Mouse (Mus musculus) right cerebral cortex, adult 18-20 months (tissue): ENCODE measurements around the gene Ccdc30.

ENCODE experiments used
- DNase-seq: peaks from one replicate; pipeline ENCODE4 v3.0.0; 2022; ENCODE audit warnings: mixed read lengths

The Ccdc30 gene

DNA sequence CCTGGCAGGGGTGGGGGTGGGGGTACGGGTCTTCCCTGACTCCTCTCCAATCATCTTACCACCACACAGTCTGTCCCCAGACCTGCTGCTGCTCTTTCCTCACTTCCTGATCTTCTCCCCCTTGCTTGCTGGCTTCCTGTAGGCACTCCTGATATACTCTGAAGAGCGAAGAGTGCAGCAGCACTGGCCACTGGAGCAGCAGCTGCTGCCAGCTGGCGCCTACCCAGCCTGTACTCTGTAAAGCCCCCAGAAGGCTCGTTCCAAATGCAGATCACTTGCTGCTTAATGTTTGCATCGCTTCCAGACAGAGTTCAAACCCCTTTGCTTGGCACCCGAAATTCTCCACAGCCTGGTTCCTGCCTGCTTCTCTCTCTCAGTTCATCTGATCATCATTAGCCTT is 2.5 kb downstream of the Ccdc30 start:
- DNase-seq: no peak

DNA sequence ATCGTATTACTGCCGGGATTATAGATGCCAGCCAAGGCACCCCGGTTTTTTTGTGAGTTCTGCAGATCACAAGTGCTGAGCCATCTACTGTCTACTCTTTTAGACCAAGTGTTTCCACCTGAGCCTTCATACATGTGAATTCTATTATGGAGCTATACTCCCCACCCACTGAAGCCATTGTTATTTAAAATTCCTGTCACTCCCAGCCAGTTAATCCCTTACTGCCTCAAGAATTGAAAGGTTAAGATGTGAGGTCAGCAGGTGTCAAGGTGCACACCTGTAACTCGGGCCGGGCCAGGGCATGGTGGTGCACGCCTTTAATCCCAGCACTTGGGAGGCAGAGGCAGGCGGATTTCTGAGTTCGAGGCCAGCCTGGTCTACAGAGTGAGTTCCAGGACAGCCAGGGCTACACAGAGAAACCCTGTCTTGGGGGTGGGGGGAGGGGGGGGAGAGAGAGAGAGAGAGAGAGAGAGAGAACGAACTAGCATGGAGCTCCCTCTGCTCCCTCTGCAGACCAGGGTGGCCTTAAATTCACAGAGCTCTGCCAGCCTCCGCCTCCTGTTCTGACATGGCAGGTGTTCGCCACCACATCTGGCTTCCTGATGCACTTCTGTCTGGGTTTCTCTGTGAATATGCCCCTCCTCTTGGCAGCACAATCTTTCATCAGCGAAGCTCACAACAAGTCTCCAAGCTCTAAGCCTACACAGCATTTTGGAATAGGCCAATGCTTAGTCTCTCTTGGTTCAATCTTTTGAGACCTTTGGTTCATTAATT is 3.3 kb downstream of the Ccdc30 start:
- DNase-seq: no peak

DNA sequence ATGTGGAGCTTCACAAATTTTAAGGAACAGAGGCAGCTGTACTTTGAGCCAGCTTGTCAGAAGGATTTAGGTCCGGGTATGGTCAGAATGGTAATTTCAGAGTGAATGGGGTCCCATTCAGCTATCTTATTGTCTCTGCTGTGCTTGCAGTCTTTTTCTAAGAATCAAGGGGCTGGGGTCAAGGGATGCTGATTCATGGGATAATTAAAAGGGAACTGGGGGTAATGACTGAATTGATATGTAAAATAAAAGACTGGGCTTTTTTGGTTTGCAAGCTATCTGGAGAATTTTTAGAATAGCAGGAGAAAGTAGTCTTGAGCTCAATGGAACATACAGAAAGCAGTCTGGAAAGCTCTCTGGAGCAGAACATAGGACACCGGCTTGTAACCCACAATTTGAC is 11.9 kb downstream of the Ccdc30 start:
- DNase-seq: no peak

DNA sequence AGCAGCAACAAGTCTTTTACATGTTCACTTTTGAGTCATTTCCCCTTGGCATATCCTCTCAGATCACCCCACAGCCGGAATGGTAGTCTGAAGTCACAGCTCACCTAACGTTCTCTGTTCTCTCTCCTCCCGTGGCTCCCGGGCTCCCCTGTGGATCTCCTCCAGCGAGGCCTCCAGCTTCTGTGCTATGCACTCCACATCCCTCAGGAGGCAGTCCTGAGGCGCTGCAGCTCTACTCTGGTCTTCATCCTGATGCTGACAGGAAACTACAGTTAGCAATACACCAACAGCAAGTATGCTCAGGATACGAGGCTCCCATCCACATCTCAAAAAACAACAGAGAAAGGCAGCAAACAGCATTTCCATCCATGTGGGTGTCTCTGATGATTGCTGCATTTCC is 14.4 kb downstream of the Ccdc30 start:
- no peak for DNase-seq

DNA sequence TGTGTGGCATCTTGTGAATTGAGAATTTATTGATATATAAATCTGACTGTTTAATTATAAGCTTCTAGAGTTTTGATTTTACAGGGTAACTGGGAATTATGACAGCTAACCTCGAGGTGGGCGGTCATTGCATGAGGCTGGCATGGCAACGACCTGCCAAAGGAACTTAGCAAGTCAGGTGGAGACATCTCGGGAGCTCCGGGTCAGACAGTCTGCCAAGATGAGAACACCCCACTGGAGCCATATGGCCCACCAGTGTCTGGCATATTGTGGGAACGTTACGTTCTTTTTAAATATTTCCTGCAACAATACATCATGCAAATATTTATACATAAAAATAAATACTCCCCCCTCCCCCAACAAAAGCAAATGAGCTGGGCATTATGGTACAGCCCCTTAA is 16.6 kb downstream of the Ccdc30 start:
- no peak for DNase-seq

DNA sequence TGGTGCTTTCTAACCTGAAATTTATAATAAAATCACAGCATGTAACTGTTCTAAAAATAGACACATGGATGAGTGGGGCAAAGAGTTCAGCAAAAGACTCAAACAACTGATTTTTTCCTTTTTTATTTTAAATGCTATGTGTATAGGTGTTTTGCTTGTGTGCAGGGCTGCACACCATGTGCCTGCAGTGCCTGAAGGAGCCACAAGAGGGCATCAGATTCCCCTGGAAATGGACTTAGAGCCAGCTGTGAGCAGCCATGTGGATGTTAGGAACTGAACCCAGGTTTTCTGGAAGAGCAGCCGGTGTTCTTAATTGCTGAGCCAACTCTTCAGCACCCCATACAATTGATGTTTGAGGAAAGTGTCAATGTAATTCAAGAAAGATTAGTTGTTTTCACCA is 25.0 kb downstream of the Ccdc30 start:
- no peak for DNase-seq

DNA sequence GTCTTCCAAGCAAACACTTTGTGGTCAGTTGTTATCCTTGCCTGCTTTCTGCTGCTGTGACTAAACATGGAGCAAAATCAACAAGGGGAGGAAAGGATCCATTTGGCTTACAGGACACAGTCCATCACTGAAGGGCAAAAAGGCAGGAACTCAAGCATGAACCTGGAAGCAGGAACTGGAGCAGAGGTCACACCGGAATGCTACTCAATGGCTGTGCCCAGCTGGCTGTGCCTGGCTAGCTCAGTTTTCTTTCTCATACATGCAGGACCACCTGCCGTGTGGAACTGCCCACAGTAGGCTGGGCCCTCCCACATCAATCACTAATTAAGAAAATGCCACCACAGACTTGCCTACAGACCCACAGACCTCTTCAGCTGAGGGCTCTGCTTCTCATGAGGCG is 26.1 kb downstream of the Ccdc30 start:
- DNase-seq: no peak

DNA sequence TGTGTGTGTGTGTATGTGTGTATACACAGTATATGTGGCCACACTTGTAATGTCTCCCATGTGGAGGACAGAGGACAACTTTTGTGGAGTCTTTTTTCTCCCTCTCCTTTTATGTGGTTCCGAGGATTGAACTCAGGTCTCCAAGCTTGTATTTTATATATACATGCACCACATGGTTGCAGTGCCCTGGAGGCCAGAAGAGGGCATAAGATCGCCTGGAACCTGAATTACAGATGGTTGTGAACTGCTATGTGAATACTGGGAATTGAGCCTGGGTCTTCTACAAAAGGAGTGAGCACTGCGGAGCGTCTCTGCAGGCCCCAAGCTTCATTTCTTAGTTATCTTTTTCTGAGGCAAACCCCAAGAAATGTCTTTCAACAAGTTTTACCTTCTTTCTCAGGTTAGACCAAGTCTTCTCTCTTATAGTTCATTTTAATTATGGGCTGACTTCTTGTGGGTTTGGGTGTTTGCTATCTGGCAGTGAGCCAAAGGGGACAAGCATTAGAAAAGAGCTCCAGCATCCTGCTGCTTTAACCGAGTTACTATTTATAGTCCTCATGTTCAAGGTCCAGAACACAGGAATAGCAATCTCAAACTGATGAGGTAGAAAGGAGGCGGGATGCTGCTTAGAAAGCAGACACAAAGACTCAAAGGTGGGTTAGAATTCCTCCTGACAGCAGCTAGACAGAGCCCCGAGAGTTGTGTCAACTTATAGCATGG is 33.7 kb downstream of the Ccdc30 start:
- no peak for DNase-seq

DNA sequence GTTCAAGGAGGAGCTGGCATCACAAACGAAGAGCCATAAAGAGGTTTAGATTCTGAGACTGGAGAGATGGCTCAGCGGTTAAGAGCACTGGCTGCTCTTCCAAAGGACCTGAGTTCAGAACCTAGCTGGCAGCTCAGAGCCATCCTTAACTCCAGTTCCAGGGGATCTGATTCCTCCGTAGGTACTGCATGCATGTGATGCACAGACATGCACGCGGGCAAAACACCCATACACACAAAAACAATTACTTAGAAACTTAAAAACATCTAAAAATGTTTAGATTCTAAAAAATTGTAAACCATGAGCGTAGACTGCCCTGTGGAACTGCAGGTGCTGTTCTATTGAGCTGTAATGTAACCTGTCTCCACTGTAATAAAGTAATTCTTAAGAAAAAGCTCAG is 45.9 kb downstream of the Ccdc30 start:
- no peak for DNase-seq

DNA sequence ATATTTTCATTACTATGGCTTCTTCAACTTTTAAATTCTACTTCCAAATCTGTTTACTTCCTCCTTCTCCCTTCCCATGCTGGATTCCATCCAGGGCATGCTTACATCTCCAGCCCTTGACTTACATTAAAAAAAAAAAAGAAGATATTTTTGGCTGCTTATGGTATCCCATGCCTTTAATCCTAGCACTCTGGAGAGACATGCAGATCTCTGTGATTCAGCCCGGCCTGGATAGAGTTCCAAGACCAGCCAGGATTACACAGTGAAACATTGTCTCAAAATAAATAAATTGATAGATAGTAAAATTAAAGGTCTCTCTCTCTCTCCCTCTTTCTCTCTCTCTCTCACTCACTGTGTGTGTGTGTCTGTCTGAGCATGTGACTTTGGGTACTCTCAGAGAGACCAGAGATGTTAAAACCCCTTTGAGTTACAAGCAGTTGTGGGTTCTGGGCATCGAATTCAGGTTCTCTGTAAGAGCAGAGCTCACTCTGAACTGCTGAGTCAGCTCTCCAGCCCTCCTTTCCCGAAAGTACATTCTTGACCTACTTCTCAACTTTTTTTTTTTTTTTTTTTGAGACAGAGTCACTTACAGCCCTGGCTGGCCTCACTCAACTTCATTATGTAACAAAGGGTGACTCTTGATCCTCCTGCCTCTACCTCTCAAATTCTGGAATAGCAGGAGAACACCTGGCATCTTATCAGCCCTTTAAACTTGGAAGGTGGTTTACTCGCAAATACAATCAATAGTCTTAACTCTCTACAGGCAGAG is 48.4 kb downstream of the Ccdc30 start:
- no peak for DNase-seq

DNA sequence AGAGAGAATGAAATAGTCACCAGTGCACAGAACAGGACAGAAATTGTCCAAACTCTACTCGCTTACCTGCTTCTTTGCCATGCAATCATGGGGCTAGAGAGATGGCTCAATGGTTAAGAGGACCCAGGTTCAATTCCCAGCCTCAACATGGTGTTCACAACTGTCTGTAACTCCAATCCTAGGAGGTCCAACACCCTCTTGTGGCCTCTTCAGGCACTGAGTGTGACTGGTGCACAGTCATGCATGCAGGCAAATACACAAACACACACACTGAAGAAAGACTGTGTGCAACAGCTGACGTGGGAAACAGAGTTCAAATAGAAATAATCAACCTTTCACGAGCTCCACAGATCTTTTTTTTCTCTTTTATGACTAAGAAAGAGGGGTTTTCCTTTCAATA is 53.1 kb downstream of the Ccdc30 start:
- DNase-seq: no peak

DNA sequence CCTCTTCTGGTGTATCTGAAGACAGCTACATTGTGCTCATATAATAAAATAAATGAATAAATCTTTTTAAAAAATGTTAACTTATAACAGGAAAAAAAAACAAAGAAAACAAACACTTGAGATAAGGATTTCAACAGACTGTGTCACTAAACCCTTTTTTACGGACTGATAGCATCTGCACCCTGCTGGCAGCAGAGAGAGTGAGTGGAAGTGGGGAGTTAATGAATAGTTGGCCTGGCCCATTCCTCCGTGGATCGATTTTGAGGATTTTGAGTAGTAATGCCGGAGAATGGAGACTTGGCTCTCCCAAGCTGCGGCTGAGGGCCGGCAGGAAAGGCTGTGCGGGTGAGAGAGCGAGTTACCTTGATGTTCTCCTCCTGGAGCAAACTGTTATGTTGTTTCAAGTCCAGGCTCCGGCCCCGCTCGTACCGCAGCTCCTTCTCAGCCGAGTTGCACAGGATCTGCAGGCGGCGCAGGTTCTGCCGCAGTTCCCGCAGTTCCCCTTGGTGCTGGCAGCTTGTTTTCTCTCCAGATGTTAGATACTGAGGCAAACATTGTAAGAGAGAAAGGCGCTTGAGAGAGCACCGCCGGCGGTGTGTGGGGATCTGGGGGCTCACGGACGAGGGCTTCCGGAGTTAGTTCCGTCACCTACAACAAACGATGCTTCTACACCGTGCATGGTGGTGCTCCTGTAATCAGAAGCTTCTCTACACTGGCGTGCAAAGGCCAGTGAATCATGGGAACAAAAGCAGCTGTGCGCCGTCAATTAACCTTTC is 55.9 kb downstream of the Ccdc30 start:
- DNase-seq: no peak

DNA sequence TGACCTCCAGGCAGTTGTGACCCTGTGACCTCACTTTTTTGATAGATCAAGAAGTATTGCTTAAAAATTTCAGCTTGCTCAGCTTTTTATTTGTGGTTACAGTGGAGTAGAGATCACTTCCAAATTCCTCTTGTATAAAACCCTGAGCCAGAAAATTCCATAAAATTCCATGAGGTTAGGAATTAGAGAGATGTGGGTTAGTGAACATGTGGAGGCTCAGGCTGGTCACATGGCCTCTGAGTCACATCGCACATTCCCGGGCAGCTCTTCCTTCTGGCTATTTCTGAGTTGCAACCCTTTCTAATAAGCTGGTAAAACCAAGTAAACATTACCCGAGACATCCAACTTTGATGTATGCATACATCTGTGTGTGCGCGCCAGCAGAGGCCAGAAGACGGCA is 69.8 kb downstream of the Ccdc30 start:
- DNase-seq: no peak

DNA sequence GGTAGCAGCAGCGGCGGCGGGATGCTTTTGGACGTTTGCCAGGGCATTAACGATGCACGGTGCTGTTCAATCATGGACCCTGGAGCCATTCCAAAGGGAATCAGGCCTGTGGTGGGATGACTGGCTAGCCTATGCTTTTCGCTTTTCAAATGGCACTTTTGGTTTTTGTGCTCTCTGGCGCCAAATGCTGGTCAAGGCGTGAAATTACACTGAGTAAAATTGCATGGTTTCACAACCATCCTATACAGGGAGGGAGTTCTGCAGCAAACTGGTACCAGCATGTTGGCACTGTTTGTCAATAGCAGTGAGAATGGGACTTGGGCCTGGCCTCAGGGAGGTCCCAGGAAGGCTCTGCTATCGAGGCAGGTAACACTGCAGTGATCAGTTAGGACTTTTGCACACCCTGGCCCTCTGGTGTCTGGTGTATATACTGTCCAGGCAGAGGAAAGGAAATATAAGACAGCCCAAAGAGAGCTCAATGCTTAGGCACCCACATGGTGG is 76.4 kb downstream of the Ccdc30 start:
- DNase-seq: peak; percentile 8

DNA sequence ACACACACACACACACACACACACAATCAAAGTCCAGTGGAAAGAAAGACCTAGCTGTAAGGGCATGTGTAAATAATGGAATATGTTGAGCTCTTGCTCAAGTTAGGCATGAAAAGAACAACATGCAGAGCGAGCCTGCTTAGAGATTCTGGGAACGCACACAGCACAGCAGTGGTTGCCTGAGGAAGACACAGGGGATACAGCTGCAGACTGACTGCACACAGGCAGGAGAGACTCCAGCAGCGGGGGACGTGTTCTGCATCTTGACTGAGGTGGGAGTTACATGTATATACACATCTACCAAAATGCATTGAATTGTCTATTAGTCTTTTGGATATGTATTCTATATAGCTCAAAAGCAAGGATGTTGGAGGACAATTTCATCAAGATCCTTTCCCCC is 76.9 kb downstream of the Ccdc30 start:
- DNase-seq: no peak

DNA sequence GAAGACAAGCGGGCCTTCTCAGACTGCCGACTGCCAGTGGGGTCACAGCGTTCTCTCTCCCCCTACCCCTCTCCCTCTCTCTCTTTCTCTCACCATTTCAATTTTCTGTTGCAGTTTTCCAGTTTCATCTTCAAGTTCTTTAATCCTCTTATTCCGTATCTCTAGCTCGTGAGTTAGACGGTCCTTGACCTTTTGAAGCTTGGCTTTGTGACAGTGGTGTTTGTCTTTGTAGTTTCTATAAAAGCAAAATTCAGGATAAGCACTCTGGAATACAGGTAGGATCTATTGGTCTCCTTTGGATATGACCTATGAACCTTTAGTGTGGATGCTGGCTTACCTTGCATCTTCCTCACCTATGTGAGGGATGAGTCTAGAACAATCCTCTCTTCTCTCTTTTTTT is 81.8 kb downstream of the Ccdc30 start:
- no peak for DNase-seq

DNA sequence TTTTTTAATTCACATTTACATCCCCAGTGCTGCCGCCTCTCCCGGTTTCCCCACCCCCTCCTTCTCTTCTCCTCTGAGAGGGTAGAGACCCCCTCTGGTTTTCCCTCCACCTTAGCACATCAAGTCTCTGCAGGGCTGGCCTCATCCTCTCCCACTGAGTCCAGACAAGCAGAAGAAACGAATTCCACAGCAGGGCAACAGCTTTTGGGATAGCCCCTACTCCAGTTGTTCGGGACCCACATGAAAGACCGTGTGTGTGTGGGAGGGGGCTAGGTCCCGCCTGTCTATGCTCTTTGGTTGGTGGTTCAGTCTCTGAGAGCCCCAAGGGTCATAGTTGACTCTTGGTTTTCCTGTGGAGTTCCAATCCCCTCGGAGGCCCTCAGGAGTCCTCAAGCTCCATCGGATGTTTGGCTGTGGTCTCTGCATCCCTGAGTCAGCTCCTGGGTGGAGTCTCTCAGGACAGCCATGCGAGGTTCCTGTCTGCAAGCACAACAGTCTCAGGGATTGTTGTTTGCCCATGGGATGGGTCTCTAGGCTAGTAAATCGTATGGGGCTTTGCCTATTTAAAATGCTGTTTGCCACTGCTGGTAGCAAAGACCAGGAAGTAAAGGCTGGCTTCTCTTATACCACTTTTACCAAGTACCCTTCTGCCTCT is 94.3 kb downstream of the Ccdc30 start:
- DNase-seq: peak; percentile 5

DNA sequence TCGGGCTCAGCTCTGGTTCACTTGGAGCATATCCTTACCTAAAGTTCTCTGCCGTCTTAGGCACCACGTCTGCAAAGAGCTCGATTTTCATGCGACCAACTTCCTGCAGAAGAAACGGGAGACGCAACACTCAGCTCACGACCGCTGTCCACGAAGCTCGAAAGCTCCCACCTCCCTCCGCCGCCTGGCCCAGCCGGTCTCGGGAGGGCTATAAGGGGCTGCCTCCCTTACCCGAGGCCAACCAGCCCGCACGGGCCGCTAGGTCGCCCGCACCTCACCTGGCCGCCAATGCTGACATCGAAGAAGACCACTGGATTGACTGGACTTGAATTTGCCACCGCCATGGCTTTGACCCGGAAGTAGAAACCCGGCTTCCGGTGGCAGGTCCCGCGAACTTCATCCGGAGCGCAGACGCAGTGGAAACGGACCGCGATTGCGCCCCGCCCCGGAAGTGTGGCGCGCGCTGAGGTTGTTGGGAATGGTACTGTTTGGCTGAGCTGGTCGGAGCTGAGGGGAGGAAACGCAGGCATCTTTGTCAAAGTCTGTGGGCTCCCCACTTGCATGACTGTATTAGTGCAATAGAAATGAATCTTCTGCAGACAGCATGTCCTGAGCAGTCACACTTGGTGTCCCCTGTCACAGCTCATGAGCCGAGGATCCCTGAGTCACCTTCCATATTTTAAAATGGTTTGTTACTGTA is 95.0 kb downstream of the Ccdc30 start, which contains the start of gene Ppih:
Gene Ppih, minus strand, starts transcription at position 416 of the 700 bp plus-strand sequence.
- peak; percentile 97 for DNase-seq

DNA sequence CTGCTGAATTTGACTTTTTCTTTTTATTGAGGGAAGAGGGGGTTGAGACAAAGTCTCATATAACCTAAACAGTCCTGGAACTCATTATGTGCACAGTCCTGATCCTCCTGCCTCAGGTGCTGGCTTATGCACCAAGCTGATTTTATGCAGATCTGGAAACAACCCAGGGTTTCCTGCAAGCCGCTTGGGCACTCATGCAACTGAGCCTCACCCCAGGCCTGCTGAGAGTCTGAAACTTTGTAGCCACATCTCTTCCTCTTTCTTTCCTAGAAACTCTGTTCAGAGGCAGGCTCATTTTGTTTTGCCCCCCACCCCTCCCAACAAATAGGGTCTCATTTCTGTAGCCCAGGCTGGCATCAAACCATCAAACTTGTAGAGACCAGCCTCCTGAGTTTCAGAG is 101.6 kb downstream of the Ccdc30 start:
- no peak for DNase-seq

DNA sequence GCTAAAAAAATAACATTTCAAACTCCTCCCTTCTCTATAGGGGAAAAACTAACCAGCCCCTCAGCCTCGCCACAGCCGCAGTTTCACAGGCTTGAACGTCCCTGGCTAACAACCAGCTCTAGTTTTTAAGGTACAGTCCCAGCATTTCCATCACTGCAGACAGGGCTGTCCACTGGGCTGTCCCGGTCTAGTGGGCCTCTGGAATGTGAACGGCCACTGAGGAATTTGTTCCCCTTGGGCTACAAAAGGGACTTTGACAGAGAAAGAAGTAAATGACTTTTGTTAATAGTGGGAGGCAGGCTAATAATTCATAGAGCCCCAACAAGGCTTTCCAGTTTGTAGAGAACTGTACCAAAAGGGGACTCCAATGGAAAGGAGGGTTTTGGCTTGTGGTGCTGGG is 109.9 kb downstream of the Ccdc30 start:
- DNase-seq: no peak

DNA sequence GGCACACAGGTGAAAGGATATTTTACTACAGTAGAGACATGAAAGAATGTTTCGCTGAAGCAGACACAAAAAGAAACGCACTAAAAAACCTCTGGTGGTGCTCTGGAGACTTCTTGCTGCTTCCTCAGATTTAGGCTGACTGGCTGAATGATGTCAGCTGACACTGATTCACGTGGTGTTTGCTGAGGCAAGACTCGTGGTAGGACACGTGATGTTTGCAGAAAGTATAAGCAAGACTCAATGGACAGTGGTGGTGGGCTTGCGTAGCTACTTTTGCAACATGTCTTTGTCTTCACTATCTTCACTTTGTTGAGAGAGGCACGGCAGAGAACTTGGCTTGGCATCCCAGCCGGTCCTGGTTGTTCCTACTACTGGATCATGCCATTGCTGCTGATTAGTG is 112.0 kb downstream of the Ccdc30 start:
- DNase-seq: no peak

DNA sequence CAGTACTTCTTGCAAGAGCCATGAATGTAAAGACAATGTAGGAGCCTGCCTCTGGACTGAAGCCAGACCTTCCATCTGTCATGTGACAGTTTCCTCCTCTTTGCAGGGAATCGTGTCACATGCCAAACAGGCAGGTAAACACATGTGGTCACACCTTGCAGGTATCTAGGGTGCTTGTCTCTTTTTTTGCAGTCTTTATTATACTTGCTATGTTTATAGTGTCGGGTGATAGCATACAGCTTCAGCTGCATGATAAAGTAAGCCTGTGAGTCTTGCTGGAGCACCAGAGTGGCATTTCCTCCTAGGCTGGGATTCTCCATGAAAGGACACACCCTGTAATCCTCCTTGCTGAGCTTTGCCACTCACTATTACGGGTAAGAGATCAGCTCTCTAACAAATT is 113.5 kb downstream of the Ccdc30 start:
- no peak for DNase-seq
